Mouse (Mus musculus): ENCODE data around the gene Klf5. TPM values are rescaled to one million over a fixed set of nuclear protein-coding genes. Genes with fewer than 3 reads are reported as not detected.

The Klf5 gene
- 1.3 and 1.5 TPM in 2 replicates for polyA plus RNA-seq (2012; rRNA removed)

GRCm38 (mm10) chr14:99298385-99299021 lies at the start of gene Klf5:
Klf5 (plus strand) TSS chr14:99298691.

Other genes with a start within 250 kb of the Klf5 start
- 2.6 and 2.7 TPM in 2 replicates for gene Pibf1, start 199.3 kb upstream of the Klf5 start, polyA plus RNA-seq (2012; rRNA removed)
- 6.8 and 7.1 TPM in 2 replicates for gene Dis3, start 198.9 kb upstream of the Klf5 start, polyA plus RNA-seq (2012; rRNA removed)

Data from liver, embryonic 18 days (tissue).